Mouse (Mus musculus) WW6 (cell line): ENCODE measurements at regions not wholly inside any gene's neighbourhood (a gene's known extent, or its start where the extent isn't known, plus 50 kb on each side); places are given as distances from the start of the nearest gene placed in this dataset.

Source experiments
- DNase-seq: peaks from one replicate; pipeline ENCODE4 v3.0.0-alpha.2; 2013; ENCODE audit warnings: low read depth, low spot score

DNA sequence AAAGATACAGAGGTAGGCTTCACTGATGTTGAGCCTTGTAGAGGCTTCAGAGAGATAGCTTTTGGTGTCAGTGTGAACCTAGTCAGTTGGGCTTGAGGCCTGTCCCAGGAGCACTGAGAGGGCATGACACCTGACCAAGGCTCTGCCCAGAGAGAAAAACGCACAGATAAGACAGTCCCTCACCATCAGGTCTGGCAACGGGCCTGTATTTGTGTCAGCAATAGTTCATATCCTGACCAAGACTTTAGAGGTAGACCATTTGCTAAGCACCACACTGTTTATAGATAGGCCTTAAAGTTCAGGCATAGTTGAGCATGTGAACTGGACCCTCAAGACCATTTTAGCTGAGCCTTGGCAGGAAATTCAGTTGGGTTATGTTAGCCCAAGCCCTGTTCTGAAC is 60.4 kb upstream of the C2cd4b start:
- DNase-seq = no peak

DNA sequence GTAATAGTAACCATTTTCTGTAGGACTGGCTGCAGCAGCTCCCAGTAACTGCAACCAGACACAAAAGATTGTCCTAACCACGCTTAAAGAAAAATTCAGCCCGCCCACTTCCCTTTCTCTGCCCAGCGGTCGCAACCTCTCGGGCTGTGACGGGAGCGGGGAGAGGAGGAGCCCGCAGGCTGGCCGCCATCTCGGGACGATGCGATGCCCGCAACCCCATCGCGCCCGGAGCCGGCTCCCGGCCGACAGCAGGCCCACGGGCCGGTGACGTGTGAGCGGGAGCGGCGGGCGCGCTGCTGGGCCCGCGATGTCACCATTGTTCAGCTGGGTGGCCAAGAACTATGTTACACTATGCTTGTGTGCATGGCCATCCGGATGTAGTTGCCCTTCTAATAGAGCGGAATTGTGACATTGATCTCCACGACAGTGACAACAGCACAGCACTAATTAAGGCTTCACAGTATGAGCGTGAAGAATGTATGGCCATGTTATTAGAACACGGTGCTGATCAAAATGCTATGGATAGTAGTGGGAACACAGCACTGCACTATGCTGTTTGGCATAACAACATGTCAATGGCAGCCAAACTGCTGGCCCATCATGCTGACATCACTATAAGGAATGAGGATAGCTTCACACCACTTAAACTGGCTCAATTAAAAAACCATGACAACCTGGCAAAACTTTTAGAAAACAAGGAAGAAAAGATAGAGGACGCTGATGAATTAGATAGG is 59.2 kb upstream of the C2cd4b start:
- no peak for DNase-seq

DNA sequence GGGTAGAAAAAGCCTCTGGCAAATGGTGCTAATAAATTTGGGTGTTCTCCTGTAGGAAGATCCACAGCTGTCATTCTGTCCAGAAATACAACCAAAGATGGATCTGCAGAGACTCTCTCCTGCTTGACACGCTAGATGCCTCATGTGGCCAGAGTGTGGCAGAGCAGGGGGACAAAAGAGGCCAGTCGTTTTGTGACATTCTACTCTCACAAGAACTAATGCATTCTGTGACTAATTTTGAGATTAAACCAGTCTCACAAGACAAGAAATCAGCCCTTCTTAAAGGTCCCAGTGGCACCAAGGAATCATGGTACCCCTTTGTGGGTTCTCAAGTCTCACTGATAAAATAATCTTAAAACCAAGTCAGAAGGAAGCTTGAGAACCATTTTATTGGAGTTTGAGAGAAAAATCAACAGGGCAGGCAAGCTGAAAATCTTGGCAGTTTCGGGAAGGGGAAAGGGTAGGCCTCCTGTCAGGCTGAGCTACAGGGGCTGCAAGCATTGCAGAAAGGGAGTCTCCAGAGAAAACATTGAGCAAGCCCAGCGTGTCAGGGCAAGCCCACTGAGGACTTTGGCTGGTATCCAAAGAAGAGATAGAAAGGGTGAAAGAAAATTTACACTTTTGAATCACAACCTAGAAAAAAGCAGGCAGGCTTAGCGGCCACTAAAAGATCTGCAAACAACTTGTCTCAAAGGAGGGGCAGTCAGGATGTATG is 50.8 kb upstream of the C2cd4b start:
- DNase-seq = no peak
